Mouse (Mus musculus) spleen, postnatal 4 days (tissue): ENCODE results near the gene Sap18.
A peak's percentile ranks its signal among the peaks of the same experiment; 100 is the strongest.

Experiments used
- DNase-seq, 2 experiments: peaks; one replicate each; pipeline ENCODE4 v3.0.0; 2022; ENCODE audit warnings: low spot score in 2 of 2

Gene Sap18

GRCm38 (mm10) chr14:57797991-57798931, at the start of gene Sap18:
TSS of gene Sap18 (plus strand) at chr14:57798180.
- peak; percentile 97 to 98 for DNase-seq

GRCm38 (mm10) chr14:57749501-57749900, 48.5 kb upstream of the Sap18 start:
- no peak for DNase-seq

- DNase-seq = peak in 1 of 2 experiments; percentile 41
Observed at GRCm38 (mm10) chr14:57751006-57751405, 47.0 kb upstream of the Sap18 start.

GRCm38 (mm10) chr14:57753351-57753992, 44.5 kb upstream of the Sap18 start:
- peak in 1 of 2 experiments; percentile 31 for DNase-seq

GRCm38 (mm10) chr14:57755661-57756060, 42.3 kb upstream of the Sap18 start:
- no peak for DNase-seq

- no peak for DNase-seq
Observed at GRCm38 (mm10) chr14:57756094-57756493, 41.9 kb upstream of the Sap18 start.

- DNase-seq = no peak
Observed at GRCm38 (mm10) chr14:57758237-57758636, 39.7 kb upstream of the Sap18 start, which contains the start of gene Lats2. TSS of gene Lats2 (minus strand) at chr14:57758388.

- no peak for DNase-seq
Observed at GRCm38 (mm10) chr14:57760447-57761412, 37.2 kb upstream of the Sap18 start.

GRCm38 (mm10) chr14:57769102-57769501, 28.9 kb upstream of the Sap18 start:
- DNase-seq = no peak

GRCm38 (mm10) chr14:57772157-57772815, 25.7 kb upstream of the Sap18 start:
- DNase-seq = no peak

GRCm38 (mm10) chr14:57787406-57787805, 10.6 kb upstream of the Sap18 start:
- DNase-seq = no peak

GRCm38 (mm10) chr14:57789311-57789710, 8.7 kb upstream of the Sap18 start:
- no peak for DNase-seq

- DNase-seq = no peak
Observed at GRCm38 (mm10) chr14:57789759-57790158, 8.2 kb upstream of the Sap18 start.

- no peak for DNase-seq
Observed at GRCm38 (mm10) chr14:57791171-57791570, 6.8 kb upstream of the Sap18 start.

GRCm38 (mm10) chr14:57797551-57797950, 429 bp upstream of the Sap18 start:
- DNase-seq = no peak

- no peak for DNase-seq
Observed at GRCm38 (mm10) chr14:57803731-57804130, 5.8 kb downstream of the Sap18 start.

GRCm38 (mm10) chr14:57808558-57808957, 10.6 kb downstream of the Sap18 start:
- DNase-seq = peak in 1 of 2 experiments; percentile 26

- no peak for DNase-seq
Observed at GRCm38 (mm10) chr14:57810886-57811285, 12.9 kb downstream of the Sap18 start.

- no peak for DNase-seq
Observed at GRCm38 (mm10) chr14:57811844-57812243, 13.9 kb downstream of the Sap18 start.

- no peak for DNase-seq
Observed at GRCm38 (mm10) chr14:57820839-57821238, 22.9 kb downstream of the Sap18 start.
